Mouse (Mus musculus) midbrain, embryonic 11.5 days (tissue): ENCODE measurements at regions not wholly inside any gene's neighbourhood (a gene's known extent, or its start where the extent isn't known, plus 50 kb on each side); places are given as distances from the start of the nearest gene placed in this dataset.

Source experiments
- ATAC-seq: fragments of 200-750 bp; cut with Nextera tagmentation; 2 replicates; pipeline ENCODE4 v1.8.0; 2017; ENCODE audit warnings: moderate TSS enrichment, moderate library complexity; ENCODE audit not compliant: low FRiP score
- DNase-seq: peaks from one replicate; pipeline ENCODE4 v3.0.0; 2015; ENCODE audit warnings: low spot score; ENCODE audit errors: missing footprints
- H3K27ac ChIP-seq: fragments of 300-500 bp; sonication (generic); 2 replicates; pipeline ENCODE4 v1.5.1; 2014; ENCODE audit warnings: low read depth, low read length
- H3K27me3 ChIP-seq: fragments of 300-500 bp; sonication (generic); 2 replicates; pipeline ENCODE4 v1.6.1; 2014; ENCODE audit warnings: mild to moderate bottlenecking, low read length, moderate library complexity, mixed read lengths; ENCODE audit not compliant: control insufficient read depth, insufficient read depth
- H3K36me3 ChIP-seq: fragments of 300-500 bp; sonication (generic); 2 replicates; pipeline ENCODE4 v1.6.1; 2014; ENCODE audit warnings: mild to moderate bottlenecking, low read length, moderate library complexity, mixed read lengths; ENCODE audit not compliant: control insufficient read depth, insufficient read depth
- H3K4me1 ChIP-seq: fragments of 300-500 bp; sonication (generic); 2 replicates; pipeline ENCODE4 v1.6.1; 2014; ENCODE audit warnings: low read length; ENCODE audit not compliant: control insufficient read depth, insufficient read depth
- H3K4me2 ChIP-seq: fragments of 300-500 bp; sonication (generic); 2 replicates; pipeline ENCODE4 v1.6.1; 2014; ENCODE audit warnings: mild to moderate bottlenecking, moderate library complexity
- H3K4me3 ChIP-seq: fragments of 300-500 bp; sonication (generic); 2 replicates; pipeline ENCODE4 v1.5.1; 2014; ENCODE audit warnings: low read depth, low read length
- H3K9ac ChIP-seq: fragments of 300-500 bp; sonication (generic); 2 replicates; pipeline ENCODE4 v1.6.1; 2014; ENCODE audit warnings: low read length
- H3K9me3 ChIP-seq: fragments of 300-500 bp; sonication (generic); 2 replicates; pipeline ENCODE4 v1.6.1; 2016; ENCODE audit warnings: low read length; ENCODE audit not compliant: control insufficient read depth
- WGBS: fragments of 180-500 bp; shearing (Covaris S2); extraction: QIAGEN DNeasy Blood & Tissue Kit; methylation state at CpG from one replicate; pipeline ENCODE4 v1.1.7; 2014; 5-methylcytosine and 5-hydroxymethylcytosine counted together

GRCm38 (mm10) chr13:48717036-48717435 lies 54.2 kb downstream of the Barx1 start:
- Histone ChIP-seq H3K4me2 (no peak overlapping the region), H3K4me1 (no peaks in the 10 kb centered on the region), H3K9me3 (no peaks in the 10 kb centered on the region; the same call in 1 of the 2 replicates), H3K36me3 (no peaks in the 10 kb centered on the region), H3K4me3 (no peak overlapping the region), H3K27me3 (no peaks in the 10 kb centered on the region), H3K9ac (no peak overlapping the region), H3K27ac (no peak overlapping the region)
- WGBS: 67% methylated on average over 16 of the region's 16 CpGs
- DNase-seq (no peak), ATAC-seq (no peak)

- Histone ChIP-seq H3K4me2 (no peak overlapping the region), H3K4me3 (no peak overlapping the region), H3K9me3 (no peaks in the 10 kb centered on the region; the same call in 1 of the 2 replicates), H3K27me3 (no peaks in the 10 kb centered on the region), H3K36me3 (no peaks in the 10 kb centered on the region), H3K4me1 (no peaks in the 10 kb centered on the region), H3K9ac (no peak overlapping the region), H3K27ac (no peak overlapping the region)
- WGBS: 78% methylated on average over 10 of the region's 10 CpGs
- DNase-seq: no peak
- ATAC-seq: no peak
Observed at GRCm38 (mm10) chr13:48717451-48717850, 54.7 kb downstream of the Barx1 start.

GRCm38 (mm10) chr13:48723676-48724075 lies 60.9 kb downstream of the Barx1 start:
- no peak overlapping the region for H3K27ac ChIP-seq
- no peak overlapping the region for H3K4me2 ChIP-seq
- no peak overlapping the region for H3K9ac ChIP-seq
- ATAC-seq: no peak
- H3K4me3 ChIP-seq: no peak overlapping the region
- WGBS: 12% methylated on average over 8 of the region's 8 CpGs
- H3K36me3 ChIP-seq: no peaks in the 10 kb centered on the region
- H3K27me3 ChIP-seq: peaks cover 1% of the 10 kb centered on the region
- H3K9me3 ChIP-seq: no peaks in the 10 kb centered on the region; the same call in 1 of the 2 replicates
- no peak for DNase-seq
- H3K4me1 ChIP-seq: no peaks in the 10 kb centered on the region

GRCm38 (mm10) chr13:48726430-48726829 lies 63.6 kb downstream of the Barx1 start:
- Histone ChIP-seq H3K4me3 (no peak overlapping the region), H3K9ac (no peak overlapping the region), H3K27me3 (peaks cover 27% of the 10 kb centered on the region), H3K9me3 (no peaks in the 10 kb centered on the region), H3K4me1 (no peaks in the 10 kb centered on the region), H3K4me2 (no peak overlapping the region), H3K36me3 (no peaks in the 10 kb centered on the region), H3K27ac (no peak overlapping the region)
- 50% methylated on average over 4 of the region's 4 CpGs for WGBS
- DNase-seq: no peak
- ATAC-seq: no peak

GRCm38 (mm10) chr13:48731046-48731996 lies 68.5 kb downstream of the Barx1 start:
- H3K27me3 ChIP-seq: peaks cover 53% of the 10 kb centered on the region
- no peaks in the 10 kb centered on the region for H3K9me3 ChIP-seq
- no peaks in the 10 kb centered on the region for H3K36me3 ChIP-seq
- peak overlapping the region; percentile 14; the same call in 1 of the 2 replicates for H3K9ac ChIP-seq
- ATAC-seq (peak; percentile 55), DNase-seq (peak; percentile 90)
- peak overlapping the region; percentile 25 for H3K4me3 ChIP-seq
- peaks cover 5% of the 10 kb centered on the region; the same call in 1 of the 2 replicates for H3K4me1 ChIP-seq
- no peak overlapping the region for H3K27ac ChIP-seq
- H3K4me2 ChIP-seq: peak overlapping the region; percentile 48
- 3% methylated on average over 45 of the region's 51 CpGs for WGBS

- Histone ChIP-seq H3K4me1 (peaks cover 5% of the 10 kb centered on the region; the same call in 1 of the 2 replicates), H3K4me2 (no peak overlapping the region), H3K27ac (no peak overlapping the region), H3K36me3 (no peaks in the 10 kb centered on the region), H3K4me3 (no peak overlapping the region), H3K9ac (no peak overlapping the region), H3K9me3 (no peaks in the 10 kb centered on the region), H3K27me3 (peaks cover 53% of the 10 kb centered on the region)
- ATAC-seq (peak; percentile 34; the same call in 1 of the 2 replicates), DNase-seq (peak; percentile 93)
- 3% methylated on average over 29 of the region's 29 CpGs for WGBS
Observed at GRCm38 (mm10) chr13:48732168-48732841, 69.5 kb downstream of the Barx1 start.

GRCm38 (mm10) chr13:48734985-48735384 lies 72.2 kb downstream of the Barx1 start:
- WGBS: 83% methylated on average over 9 of the region's 9 CpGs
- no peak overlapping the region for H3K4me3 ChIP-seq
- no peak for DNase-seq
- no peaks in the 10 kb centered on the region for H3K9me3 ChIP-seq
- no peak overlapping the region for H3K4me2 ChIP-seq
- ATAC-seq: no peak
- H3K27me3 ChIP-seq: peaks cover 41% of the 10 kb centered on the region
- H3K9ac ChIP-seq: no peak overlapping the region
- H3K4me1 ChIP-seq: peaks cover 5% of the 10 kb centered on the region; the same call in 1 of the 2 replicates
- H3K27ac ChIP-seq: no peak overlapping the region
- no peaks in the 10 kb centered on the region for H3K36me3 ChIP-seq

- 55% methylated on average over 5 of the region's 5 CpGs for WGBS
Observed at GRCm38 (mm10) chr13:48745566-48745965, 82.8 kb downstream of the Barx1 start.

GRCm38 (mm10) chr13:48746301-48746700 lies 83.5 kb downstream of the Barx1 start:
- H3K4me2 ChIP-seq: no peak overlapping the region
- H3K27me3 ChIP-seq: no peaks in the 10 kb centered on the region; the same call in 1 of the 2 replicates
- no peak for ATAC-seq
- H3K9ac ChIP-seq: no peak overlapping the region
- no peak overlapping the region for H3K27ac ChIP-seq
- no peaks in the 10 kb centered on the region for H3K4me1 ChIP-seq
- no peak for DNase-seq
- no peaks in the 10 kb centered on the region for H3K9me3 ChIP-seq
- H3K36me3 ChIP-seq: no peaks in the 10 kb centered on the region
- 71% methylated on average over 7 of the region's 7 CpGs for WGBS
- no peak overlapping the region for H3K4me3 ChIP-seq

More at GRCm38 (mm10) chr13:48745566-48745965, 82.8 kb downstream of the Barx1 start:
- Histone ChIP-seq H3K4me1 (no peaks in the 10 kb centered on the region), H3K4me3 (no peak overlapping the region), H3K9me3 (no peaks in the 10 kb centered on the region), H3K4me2 (no peak overlapping the region), H3K9ac (no peak overlapping the region), H3K27ac (no peak overlapping the region), H3K36me3 (no peaks in the 10 kb centered on the region), H3K27me3 (no peaks in the 10 kb centered on the region; the same call in 1 of the 2 replicates)
- DNase-seq (no peak), ATAC-seq (no peak)
